Comparison of ENCODE assay signal across 1 mouse cellular context in the genomic region with DNA sequence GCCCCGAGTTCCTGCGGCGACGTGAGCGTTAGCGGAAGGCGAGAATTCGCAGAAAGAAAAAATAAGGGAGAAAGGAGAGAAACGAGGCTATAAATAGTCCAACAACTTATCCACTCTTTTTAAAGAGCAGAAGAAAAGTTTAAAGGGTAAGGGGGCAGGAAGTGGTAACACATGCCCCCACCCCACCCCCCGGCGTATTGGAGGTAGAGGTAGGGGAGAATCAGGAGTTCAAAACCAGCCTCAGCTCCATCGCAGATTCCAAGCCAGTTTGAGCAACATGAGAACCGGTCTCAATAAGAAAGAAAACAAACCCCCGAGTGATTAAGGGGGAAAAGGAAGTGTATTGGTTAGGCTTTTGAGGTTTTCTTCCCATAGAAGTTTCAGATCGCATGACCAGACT.
A peak's percentile ranks its signal among the peaks of the same experiment; 100 is the strongest.
TF ChIP-seq lines count a peak whose summit lies in the region.

No protein-coding gene starts in this region.

TF ChIP-seq in MEL, 35 proteins besides CTCF, POLR2A, EP300 and RAD21:
- no peak for TF ChIP-seq MAFK (IDR thresholded peaks at IDR 0.05; ENCODE audit: borderline replicate concordance, low read depth, low read length)
- TF ChIP-seq CHD1 (IDR thresholded peaks at IDR 0.05; ENCODE audit: low read depth, low read length) = peak; percentile 96
TF ChIP-seq in MEL: peak in this region for 1.
